Mouse (Mus musculus) left cerebral cortex, adult 8-10 months (tissue): ENCODE measurements around the gene Rac3. TPM values are rescaled to one million over a fixed set of nuclear protein-coding genes. Genes with fewer than 3 reads are reported as not detected.

Source experiments
- total RNA-seq, 4 experiments: library from RNA; stranded (reverse); gene quantifications; 2 replicates each; pipeline ENCODE4 v1.2.4; 2022

Rac3 gene
- total RNA-seq, 4 experiments from 2014 or later, result 39.2 to 40.0 (median 39.6) TPM

Other genes with a start within 250 kb of the Rac3 start
- gene Mrpl12, start 236.9 kb upstream of the Rac3 start, total RNA-seq, result 10 to 100 TPM; 63.2 to 67.7 (median 64.4) TPM
- 10 to 100 TPM; 21.2 to 25.8 (median 24.0) TPM for gene Slc25a10, start 229.6 kb upstream of the Rac3 start, total RNA-seq
- gene Gcgr, start 190.8 kb upstream of the Rac3 start, total RNA-seq, result under 1 TPM in 1 of 4 experiments, not detected in 3; 0.17 TPM
- 10 to 100 TPM; 71.6 to 75.9 (median 74.1) TPM for gene Mcrip1, start 171.7 kb upstream of the Rac3 start, total RNA-seq
- gene Ppp1r27, start 170.3 kb upstream of the Rac3 start, total RNA-seq, result not detected
- gene P4hb, start 148.2 kb upstream of the Rac3 start, total RNA-seq, result 100 to 1,000 TPM; 110 to 142 (median 130) TPM
- 100 to 1,000 TPM; 307 to 323 (median 320) TPM for gene Arhgdia, start 139.8 kb upstream of the Rac3 start, total RNA-seq
- gene Alyref, start 123.1 kb upstream of the Rac3 start, total RNA-seq, result 10 to 100 TPM; 47.7 to 64.6 (median 51.9) TPM
- gene Anapc11, start 123.0 kb upstream of the Rac3 start, total RNA-seq, result 100 to 1,000 TPM in 2 of 4 experiments, 10 to 100 TPM in 2; 98.1 to 101 (median 99.4) TPM
- gene Npb, start 113.0 kb upstream of the Rac3 start, total RNA-seq, result 1 to 10 TPM in 2 of 4 experiments, not detected in 2; 1.1 to 1.8 TPM
- gene Pcyt2, start 103.5 kb upstream of the Rac3 start, total RNA-seq, result 100 to 1,000 TPM; 109 to 140 (median 124) TPM
- gene Sirt7, start 96.2 kb upstream of the Rac3 start, total RNA-seq, result 10 to 100 TPM; 30.5 to 45.3 (median 34.7) TPM
- 10 to 100 TPM; 66.8 to 77.2 (median 73.1) TPM for gene Mafg, start 87.9 kb upstream of the Rac3 start, total RNA-seq
- gene Pycr1, start 77.7 kb upstream of the Rac3 start, total RNA-seq, result 1 to 10 TPM; 1.5 to 2.3 (median 1.8) TPM
- 10 to 100 TPM in 3 of 4 experiments, 1 to 10 TPM in 1; 9.3 to 12.0 (median 10.7) TPM for gene Myadml2, start 73.3 kb upstream of the Rac3 start, total RNA-seq
- gene Notum, start 60.3 kb upstream of the Rac3 start, total RNA-seq, result 1 to 10 TPM; 2.1 to 7.1 (median 4.0) TPM
- gene Aspscr1, start 48.5 kb upstream of the Rac3 start, total RNA-seq, result 10 to 100 TPM; 57.0 to 64.7 (median 61.2) TPM
- 10 to 100 TPM; 19.2 to 23.3 (median 22.2) TPM for gene Cenpx, start 7.7 kb upstream of the Rac3 start, total RNA-seq
- gene Lrrc45, start 7.5 kb upstream of the Rac3 start, total RNA-seq, result 10 to 100 TPM; 39.8 to 56.7 (median 51.2) TPM
- gene Dcxr, start 5.8 kb downstream of the Rac3 start, total RNA-seq, result 10 to 100 TPM in 2 of 4 experiments, 1 to 10 TPM in 2; 7.9 to 12.9 (median 9.4) TPM
- gene Cbr2, start 10.6 kb downstream of the Rac3 start, total RNA-seq, result 1 to 10 TPM in 3 of 4 experiments, under 1 TPM in 1; 0.99 to 2.7 (median 1.9) TPM
- gene Hmga1b, start 41.3 kb downstream of the Rac3 start, total RNA-seq, result 10 to 100 TPM; 23.0 to 43.0 (median 30.6) TPM
- gene Rfng, start 62.7 kb downstream of the Rac3 start, total RNA-seq, result 10 to 100 TPM; 49.0 to 56.6 (median 52.3) TPM
- gene Gps1, start 62.8 kb downstream of the Rac3 start, total RNA-seq, result 100 to 1,000 TPM; 142 to 151 (median 146) TPM
- 10 to 100 TPM; 41.4 to 47.9 (median 46.1) TPM for gene Dus1l, start 74.9 kb downstream of the Rac3 start, total RNA-seq
- 100 to 1,000 TPM; 176 to 199 (median 193) TPM for gene Fasn, start 103.1 kb downstream of the Rac3 start, total RNA-seq
- 1 to 10 TPM; 8.4 to 9.8 (median 9.0) TPM for gene Ccdc57, start 211.4 kb downstream of the Rac3 start, total RNA-seq
- 1 to 10 TPM; 3.9 to 9.3 (median 7.8) TPM for gene Slc16a3, start 227.0 kb downstream of the Rac3 start, total RNA-seq